ENCODE assay signal across 7 mouse cellular contexts in the genomic region with DNA sequence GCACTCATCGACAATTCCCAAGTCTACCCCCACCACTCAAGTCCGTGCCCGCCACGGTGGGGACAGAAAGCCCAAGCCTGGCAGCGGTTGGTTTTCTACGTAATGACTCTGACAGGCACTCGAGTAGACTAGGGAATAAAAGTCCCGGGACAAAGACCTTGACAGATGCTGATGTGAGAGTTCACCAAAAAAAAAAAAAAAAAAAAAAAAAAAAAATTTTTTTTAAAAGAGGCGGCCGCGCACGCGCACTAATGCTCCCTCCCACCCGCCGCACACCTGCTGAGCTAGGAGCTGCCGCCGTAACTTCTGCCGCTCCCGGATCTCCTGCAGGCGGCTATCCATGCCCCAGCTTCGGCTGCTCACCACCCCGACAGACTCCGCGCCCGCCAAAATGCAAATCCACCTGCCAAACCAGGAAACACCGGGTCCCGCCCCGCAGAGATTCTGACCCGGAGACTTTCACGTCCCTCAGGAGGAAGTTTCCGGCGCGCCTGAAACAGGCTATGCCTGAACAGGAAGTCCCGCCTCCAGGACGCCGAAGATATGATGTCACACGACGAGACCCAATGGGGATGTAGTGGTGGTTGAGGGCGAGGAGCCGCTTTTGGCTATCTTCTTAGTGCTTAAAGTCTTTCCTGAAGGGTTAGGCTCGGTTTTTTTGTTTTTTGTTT. TPM values are rescaled to one million over a fixed set of nuclear protein-coding genes. Genes with fewer than 3 reads are reported as not detected.
DNase-seq lines count a peak whose midpoint lies in the region; ATAC-seq lines count a peak whose summit lies in the region.

A gene (minus strand): TSS at position 623 of the 671 bp plus-strand sequence.

- ATAC-seq in intestine, embryonic 15.5 days = peak; percentile 100

- H3K4me1 ChIP-seq in intestine, embryonic 15.5 days (replicated peaks) = peaks cover 7% of the 10 kb centered on the region; the same call in 1 of the 2 replicates
- H3K4me1 ChIP-seq in midbrain, embryonic 10.5 days = peaks cover 15% of the 10 kb centered on the region

- H3K36me3 ChIP-seq in intestine, embryonic 15.5 days = no peaks in the 10 kb centered on the region
- peaks cover 15% of the 10 kb centered on the region for H3K36me3 ChIP-seq in midbrain, embryonic 10.5 days

- H3K9ac ChIP-seq in intestine, embryonic 15.5 days = peak within 1 kb of the TSS; percentile 62

- H3K9me3 ChIP-seq in intestine, embryonic 15.5 days = no peaks in the 10 kb centered on the region
- H3K9me3 ChIP-seq in midbrain, embryonic 10.5 days (replicated peaks) = no peaks in the 10 kb centered on the region

- WGBS in intestine, embryonic 15.5 days = under 1% methylated on average over 41 of the region's 41 CpGs
- WGBS in midbrain, embryonic 10.5 days = under 1% methylated on average over 41 of the region's 41 CpGs

- H3K4me2 ChIP-seq in intestine, embryonic 15.5 days (replicated peaks) = peak within 1 kb of the TSS; percentile 66

- H3K27ac ChIP-seq in intestine, embryonic 15.5 days = peak within 1 kb of the TSS; percentile 86
- H3K27ac ChIP-seq in midbrain, embryonic 10.5 days (replicated peaks) = peak within 1 kb of the TSS; percentile 95

- H3K27me3 ChIP-seq in intestine, embryonic 15.5 days (replicated peaks) = no peaks in the 10 kb centered on the region
- no peaks in the 10 kb centered on the region for H3K27me3 ChIP-seq in midbrain, embryonic 10.5 days (ENCODE audit: low read depth, poor library complexity, severe bottlenecking)

- intact Hi-C loops in gastrocnemius, postnatal 36 days (cut with DNase I) = loop anchor here (5.0 kb wide), 1 partner anchor 122 kb away; no protein-coding TSS in a partner anchor
- intact Hi-C loops in left cerebral cortex, postnatal 25 days (cut with DNase I) = loop anchor here (2.0 to 10.0 kb wide), 2 partner anchors 121 to 889 kb away; no protein-coding TSS in a partner anchor

- DNase-seq in adrenal gland, adult 2 months = peak; percentile 96
- peak; percentile 96 for DNase-seq in embryo, embryonic 11.5 days (ENCODE audit: low read depth, low spot score)
- DNase-seq in gastrocnemius, postnatal 36 days = peak; percentile 89 to 94
- peak; percentile 93 to 98 for DNase-seq in left cerebral cortex, postnatal 25 days (ENCODE audit: low spot score in 2 of 2)
- DNase-seq in midbrain, embryonic 10.5 days (ENCODE audit: low spot score) = peak; percentile 97
- peak; percentile 93 for DNase-seq in right cerebral cortex, postnatal 4 days

- peak within 1 kb of the TSS; percentile 58 for H3K4me3 ChIP-seq in intestine, embryonic 15.5 days (replicated peaks)
- H3K4me3 ChIP-seq in midbrain, embryonic 10.5 days = peak within 1 kb of the TSS; percentile 75

RNA-seq across cellular contexts. Expression of the gene that starts here (rescaled TPM):
- total RNA-seq in adrenal gland, adult 2 months (2021) = 10 to 100 TPM; 18.4 to 19.5 TPM
- polyA plus RNA-seq in adrenal gland, adult 2 months (2012; rRNA removed) = 2.8 and 3.9 TPM in 2 replicates
- 1 to 10 TPM; 6.7 to 8.0 TPM for total RNA-seq in gastrocnemius, postnatal 36 days (2021)
- polyA plus RNA-seq in intestine, embryonic 15.5 days (2015; fragmentation: Nextera tagmentation; extraction: Ambion mirVana) = 26.0 and 27.0 TPM in 2 replicates
- total RNA-seq in left cerebral cortex, postnatal 25 days (2021) = 10 to 100 TPM; 13.5 to 15.2 TPM
- polyA plus RNA-seq in midbrain, embryonic 10.5 days (2016; fragmentation: Nextera tagmentation; extraction: Ambion mirVana) = 36.3 and 38.6 TPM in 2 replicates

Comparison
In these comparisons a context has a peak if more than half of its experiments do, and no peak if none do; other contexts are left out.
1. Peak in every context shown above with its lines: DNase-seq, ATAC-seq, H3K4me3 ChIP-seq and H3K27ac ChIP-seq.